Mouse (Mus musculus) liver, adult 2 months (tissue): ENCODE measurements around the gene Hist1h2ag.

Source experiments
- CTCF ChIP-seq: fragments of 200-500 bp; IDR thresholded peaks from 2 replicates; pipeline ENCODE4 v1.5.1; 2011; ENCODE audit warnings: low read depth, low read length, control low read depth
- POLR2A ChIP-seq: fragments of 200-500 bp; IDR thresholded peaks from 2 replicates; pipeline ENCODE4 v1.6.1; 2011; ENCODE audit warnings: low read length, control low read depth; ENCODE audit not compliant: insufficient read depth; ENCODE audit errors: extremely low read depth

DNA sequence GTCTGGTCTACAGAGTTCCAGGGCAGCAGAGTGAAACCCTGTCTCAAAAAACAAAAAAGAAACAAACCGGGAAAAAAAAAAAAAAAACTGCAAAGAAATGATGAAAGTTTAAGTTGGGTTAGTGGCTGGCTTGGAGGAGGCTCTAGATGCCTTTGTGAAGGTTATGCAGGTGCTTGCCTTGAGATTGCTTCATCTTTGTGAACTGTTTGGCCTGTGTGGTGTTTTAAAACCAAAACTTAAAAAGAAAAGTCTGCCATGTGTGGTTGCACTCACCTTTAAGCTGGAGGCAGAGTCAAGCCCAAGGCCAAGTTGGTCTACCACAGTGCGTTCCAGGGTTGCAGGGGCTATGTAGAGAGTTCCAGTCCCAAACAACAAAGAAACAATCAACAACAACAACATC, 6.3 kb upstream of the Hist1h2ag start:
- TF ChIP-seq POLR2A (no peak), CTCF (no peak)
